Mouse (Mus musculus): ENCODE data around the gene Pard3b.

- TF ChIP-seq CTCF (IDR thresholded peaks at IDR 0.05; ENCODE audit: insufficient read depth, low read length) (no peak), POLR2A (IDR thresholded peaks at IDR 0.05; ENCODE audit: borderline replicate concordance, extremely low read depth, low read depth, low read length) (no peak)
These were observed 766.4 kb downstream of the Pard3b start for GRCm38 (mm10) chr1:62405061-62405460.
